In the genomic region with DNA sequence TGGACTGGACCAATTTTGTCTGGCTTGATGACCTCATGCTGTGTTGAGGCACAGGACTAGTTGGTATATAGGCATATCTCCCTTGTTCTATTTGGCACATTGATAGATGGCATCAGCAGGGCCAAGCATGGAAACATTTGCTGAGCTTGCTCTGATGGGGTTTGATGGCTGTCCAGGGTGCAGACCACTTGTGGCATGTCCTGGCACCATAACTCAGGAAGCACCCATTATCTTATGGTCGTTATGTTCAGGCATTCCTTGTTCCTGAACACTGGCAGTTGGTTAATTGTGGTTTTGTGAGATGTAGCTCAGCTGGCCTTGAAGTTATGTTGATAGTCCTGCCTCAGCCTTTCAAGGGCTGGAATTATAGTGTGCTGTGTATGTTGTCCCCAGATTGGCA, we compare ENCODE assay signal across 23 mouse cellular contexts.
DNase-seq lines count a peak whose midpoint lies in the region; ATAC-seq lines count a peak whose summit lies in the region.
"Had no signal": no experiment of that assay in that cellular context is flagged by ENCODE, and none has a peak within 500 bp of the region (broad histone marks: within the 10 kb centered on the region; RNA-seq: fewer than 3 reads in every experiment).

No protein-coding gene starts in this region.

- no peaks in the 10 kb centered on the region for H3K27me3 ChIP-seq in megakaryocyte, embryonic 14.5 days (replicated peaks)
- H3K27me3 ChIP-seq: embryonic facial prominence, embryonic 13.5 days; forebrain, embryonic 13.5 days; hindbrain, embryonic 12.5 days; hindbrain, embryonic 15.5 days; Patski had no signal

- peak overlapping the region; percentile 25 for H3K4me3 ChIP-seq in megakaryocyte, embryonic 14.5 days (replicated peaks)
- H3K4me3 ChIP-seq: embryonic facial prominence, embryonic 10.5 days; embryonic facial prominence, embryonic 13.5 days; forebrain, embryonic 10.5 days; forebrain, embryonic 13.5 days; heart, adult 2 months; hindbrain, embryonic 12.5 days; hindbrain, embryonic 15.5 days had no signal

- peaks cover 98% of the 10 kb centered on the region for H3K4me1 ChIP-seq in megakaryocyte, embryonic 14.5 days
- H3K4me1 ChIP-seq: forebrain, embryonic 13.5 days; hindbrain, embryonic 12.5 days; hindbrain, embryonic 15.5 days had no signal

- no peak for DNase-seq in left cerebral cortex, postnatal 10 days (ENCODE audit: extremely low spot score in 1 of 2, low spot score in 2 of 2)
- DNase-seq in left cerebral cortex, postnatal 25 days (ENCODE audit: low spot score in 2 of 2) = no peak
- DNase-seq: adrenal gland, postnatal 14 days; cerebellum, adult 11 months; cerebellum, adult 2 months; cerebellum, adult 9-11 months; cerebellum, postnatal 25 days; embryo, embryonic 11 days; gastrocnemius, postnatal 10 days; gastrocnemius, postnatal 36 days; heart, adult 2 months had no signal

- H3K36me3 ChIP-seq in megakaryocyte, embryonic 14.5 days (replicated peaks; ENCODE audit: low read length) = peaks cover 62% of the 10 kb centered on the region
- H3K36me3 ChIP-seq: embryonic facial prominence, embryonic 10.5 days; embryonic facial prominence, embryonic 13.5 days; forebrain, embryonic 10.5 days; hindbrain, embryonic 12.5 days; hindbrain, embryonic 15.5 days had no signal

- intact Hi-C loops in left cerebral cortex, postnatal 10 days (cut with DNase I) = no loop called here
- intact Hi-C loops in left cerebral cortex, postnatal 25 days (cut with DNase I) = no loop called here

- no peaks in the 10 kb centered on the region for H3K9me3 ChIP-seq in megakaryocyte, embryonic 14.5 days
- H3K9me3 ChIP-seq: embryonic facial prominence, embryonic 10.5 days; embryonic facial prominence, embryonic 13.5 days; forebrain, embryonic 10.5 days; forebrain, embryonic 13.5 days; hindbrain, embryonic 12.5 days; hindbrain, embryonic 15.5 days had no signal

- no peak for ATAC-seq in megakaryocyte, adult 5-6 weeks (ENCODE audit: poor library complexity, severe bottlenecking)
- ATAC-seq in common myeloid progenitor, adult 5-6 weeks (replicated peaks; ENCODE audit: low read depth, poor library complexity, severe bottlenecking) = peak; percentile 23; the same call in 1 of the 2 replicates
- peak; percentile 27 for ATAC-seq in megakaryocyte-erythroid progenitor cell, adult 5-6 weeks (replicated peaks; ENCODE audit: low FRiP score, low TSS enrichment, poor library complexity, severe bottlenecking)
- ATAC-seq: forebrain, embryonic 13.5 days; forebrain, embryonic 16.5 days; Patski had no signal
